Mouse (Mus musculus): ENCODE results near the gene Ooep. TPM values are rescaled to one million over a fixed set of nuclear protein-coding genes. Genes with fewer than 3 reads are reported as not detected.
"Not testable (repeated sequence)": the region's sequence is repeated elsewhere in the genome, so short reads cannot be mapped to it uniquely, and the experiment has no call there.

Gene Ooep
- total RNA-seq, 2 experiments from 2014 or later: 0.20 to 0.50 TPM

DNA sequence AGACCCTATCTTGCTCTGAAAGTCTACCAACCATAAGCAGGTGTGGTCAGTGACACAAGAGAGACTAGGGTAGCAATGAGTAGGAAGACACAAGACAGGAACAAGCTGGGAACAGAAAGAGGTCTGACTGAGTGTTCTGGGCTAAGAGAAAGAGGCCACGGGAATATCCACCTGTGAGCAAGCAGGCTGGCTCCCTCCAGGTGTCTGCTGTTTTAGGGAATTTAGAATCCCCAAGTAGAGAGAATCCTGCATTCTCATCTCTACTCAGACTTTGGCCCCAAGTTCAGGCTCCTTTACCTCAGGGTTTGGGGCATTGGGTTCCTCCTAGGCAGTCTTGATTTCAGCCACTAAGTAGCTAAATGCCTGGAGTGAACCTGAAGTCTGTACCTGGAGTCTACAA is 51.2 kb downstream of the Ooep start, which contains the start of gene Omt2b:
TSS of gene Omt2b (plus strand) at position 301 of the 400 bp plus-strand sequence.
- not testable (repeated sequence) for DNase-seq (ENCODE audit: low spot score in 2 of 2)

Other genes starting within 250 kb of the Ooep start
- gene Gsta4, start 196.0 kb downstream of the Ooep start, total RNA-seq (2021): 10 to 100 TPM; 55.6 to 61.1 TPM
- under 1 TPM in 1 of 2 experiments, not detected in 1; 0.36 TPM for gene Gsta1, start 148.1 kb downstream of the Ooep start, total RNA-seq (2021)
- gene Gm3776, start 121.6 kb downstream of the Ooep start, total RNA-seq (2021): not detected
- gene Gm10639, start 88.8 kb downstream of the Ooep start, total RNA-seq (2021): 1 to 10 TPM in 1 of 2 experiments, not detected in 1; 6.5 TPM
- gene Omt2a, start 63.9 kb downstream of the Ooep start, total RNA-seq (2021): not detected
- gene Omt2b, start 51.1 kb downstream of the Ooep start, total RNA-seq (2021): not detected
- gene Gsta2, start 22.9 kb downstream of the Ooep start, total RNA-seq (2021): 10 to 100 TPM in 1 of 2 experiments, 1 to 10 TPM in 1; 3.0 to 18.7 TPM
- not detected for gene Dppa5a, start 10.5 kb downstream of the Ooep start, total RNA-seq (2021)
- under 1 TPM; 0.14 to 0.17 TPM for gene Ddx43, start 17.1 kb upstream of the Ooep start, total RNA-seq (2021)
- 1 to 10 TPM; 1.6 to 1.7 TPM for gene Cgas, start 64.5 kb upstream of the Ooep start, total RNA-seq (2021)
- 10 to 100 TPM; 25.4 to 27.7 TPM for gene Mto1, start 69.5 kb upstream of the Ooep start, total RNA-seq (2021)
- under 1 TPM; 0.34 to 0.79 TPM for gene Gm17324, start 70.1 kb upstream of the Ooep start, total RNA-seq (2021)
- 1,000 to 10,000 TPM; 7,895 to 7,946 TPM for gene Eef1a1, start 110.4 kb upstream of the Ooep start, total RNA-seq (2021)
- 10 to 100 TPM; 12.2 to 14.2 TPM for gene Slc17a5, start 209.3 kb upstream of the Ooep start, total RNA-seq (2021)
- gene Cd109, start 236.8 kb upstream of the Ooep start, total RNA-seq (2021): 1 to 10 TPM; 3.3 to 4.0 TPM

Measured in adrenal gland, postnatal 4 days (tissue).